Mouse (Mus musculus): ENCODE data around the gene Tnfsf14.

- TF ChIP-seq POLR2A (IDR thresholded peaks at IDR 0.05; ENCODE audit: insufficient read length, low read depth) (no peak), USF1 (IDR thresholded peaks at IDR 0.05; ENCODE audit: low read depth) (no peak), POLR2AphosphoS2 (IDR thresholded peaks at IDR 0.05; ENCODE audit: insufficient read length, low read depth) (no peak), SRF (IDR thresholded peaks at IDR 0.05; ENCODE audit: control insufficient read depth, insufficient read length, low read depth) (no peak), REST (IDR thresholded peaks at IDR 0.05; ENCODE audit: insufficient read depth, insufficient read length) (no peak), E2F4 (IDR thresholded peaks at IDR 0.05; ENCODE audit: insufficient read depth) (no peak), MYOG (IDR thresholded peaks at IDR 0.05; ENCODE audit: control insufficient read depth in 1 of 3, insufficient read depth in 1 of 3, insufficient read length in 2 of 3, low read depth in 2 of 3) (no peak)
Measured at GRCm38 (mm10) chr17:57219167-57219883, 25.3 kb upstream of the Tnfsf14 start.
